Mouse (Mus musculus): Measurements from ENCODE around the gene Xpo4. TPM values are rescaled to one million over a fixed set of nuclear protein-coding genes. Genes with fewer than 3 reads are reported as not detected.
"Not testable (repeated sequence)": the region's sequence is repeated elsewhere in the genome, so short reads cannot be mapped to it uniquely, and the experiment has no call there.

Gene Xpo4
- 10 to 100 TPM; 13.1 to 13.3 TPM for total RNA-seq (2021)

- intact Hi-C loops (cut with DNase I) = no loop called here
- peak; percentile 87 to 91 for DNase-seq (ENCODE audit: low spot score in 2 of 2)
Observed at GRCm38 (mm10) chr14:57664822-57665627, at the start of gene Xpo4. Gene Xpo4, minus strand, starts transcription at chr14:57665430.

- DNase-seq (ENCODE audit: low spot score in 2 of 2) = no peak
- intact Hi-C loops (cut with DNase I) = no loop called here
Observed at GRCm38 (mm10) chr14:57712884-57713283, 47.7 kb upstream of the Xpo4 start.

DNA sequence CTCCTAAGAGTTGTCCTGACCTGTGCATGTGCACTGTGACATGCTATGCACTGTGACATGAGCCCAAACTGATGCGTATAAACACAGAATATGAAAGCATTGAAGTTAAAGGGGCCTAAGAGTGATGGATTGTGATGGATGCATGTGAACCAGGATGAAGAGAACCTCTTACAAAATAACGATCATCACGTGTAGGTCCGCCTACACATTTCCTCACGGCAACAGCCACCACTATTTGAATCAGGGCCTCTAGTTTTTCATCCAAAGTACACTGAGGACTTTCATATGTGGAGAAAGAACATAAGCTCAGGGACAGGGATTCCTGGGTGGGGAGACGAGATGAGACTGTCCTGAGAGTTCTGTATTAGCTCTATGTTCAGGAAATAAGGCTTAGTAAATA is 45.8 kb upstream of the Xpo4 start:
- DNase-seq (ENCODE audit: low spot score in 2 of 2) = no peak
- intact Hi-C loops (cut with DNase I) = no loop called here

GRCm38 (mm10) chr14:57709171-57709570 is 43.9 kb upstream of the Xpo4 start:
- intact Hi-C loops (cut with DNase I) = no loop called here

GRCm38 (mm10) chr14:57708580-57708979 is 43.4 kb upstream of the Xpo4 start:
- no peak for DNase-seq (ENCODE audit: low spot score in 2 of 2)
- intact Hi-C loops (cut with DNase I) = no loop called here

More at GRCm38 (mm10) chr14:57709171-57709570, 43.9 kb upstream of the Xpo4 start:
- DNase-seq (ENCODE audit: low spot score in 2 of 2) = no peak

DNA sequence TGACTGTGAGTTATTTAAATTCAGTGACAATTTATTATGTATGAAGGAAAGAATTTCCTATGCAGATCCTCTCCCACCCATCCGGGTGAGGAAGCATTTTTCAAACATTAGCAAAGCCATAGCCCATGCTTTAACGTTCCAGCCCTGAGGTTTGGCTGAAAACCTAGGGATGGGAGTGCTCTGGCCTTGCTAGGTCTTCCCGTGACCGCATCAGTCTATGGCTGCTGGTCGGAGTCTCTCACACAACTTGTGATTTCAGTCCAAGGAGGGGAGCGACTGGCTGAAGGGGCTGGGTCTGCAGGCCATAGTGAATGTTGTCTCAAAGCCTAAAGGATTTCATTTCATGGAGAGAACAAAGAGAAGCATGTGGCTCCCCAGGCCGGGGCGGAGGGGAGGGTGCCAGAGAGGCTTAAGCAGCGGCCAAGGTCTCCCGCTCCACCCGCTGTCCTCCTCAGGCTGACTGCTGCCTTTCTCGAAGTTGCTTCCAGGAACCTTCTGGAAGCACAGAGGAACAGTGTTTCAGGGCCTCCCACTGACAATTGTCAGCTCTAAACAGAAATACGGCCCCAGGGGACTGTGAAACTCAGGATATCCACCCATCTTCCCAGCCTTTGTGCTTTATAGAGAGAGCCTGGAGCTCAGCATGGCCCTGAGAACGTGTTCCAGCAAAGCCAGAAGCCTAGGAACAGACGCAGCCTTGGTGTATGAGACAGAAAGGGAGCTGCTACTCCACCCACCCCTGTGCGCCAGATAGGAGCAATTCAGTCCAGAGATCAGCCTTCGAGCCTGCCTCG is 42.1 kb upstream of the Xpo4 start:
- intact Hi-C loops (cut with DNase I) = no loop called here
- DNase-seq (ENCODE audit: low spot score in 2 of 2) = peak in 1 of 2 experiments; percentile 24

DNA sequence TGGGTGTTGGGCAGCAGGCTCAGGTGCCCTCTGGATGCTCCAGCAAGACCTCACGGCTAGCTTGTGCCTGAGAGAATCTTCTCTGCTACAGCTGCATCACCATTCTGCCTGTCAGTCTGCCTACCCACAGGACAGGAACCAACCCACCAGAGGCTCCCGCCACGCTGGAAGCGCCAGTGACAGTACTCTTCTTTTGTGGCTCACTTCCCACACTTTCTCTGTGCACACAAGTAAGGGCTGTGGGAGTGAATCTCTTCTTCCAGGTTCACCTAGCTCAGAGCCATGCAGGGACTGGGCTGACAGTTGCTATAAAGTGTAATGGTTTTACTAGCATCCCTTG is 41.5 kb upstream of the Xpo4 start:
- peak; percentile 45 to 85 for DNase-seq (ENCODE audit: low spot score in 2 of 2)
- intact Hi-C loops (cut with DNase I) = no loop called here

- DNase-seq (ENCODE audit: low spot score in 2 of 2) = no peak
- intact Hi-C loops (cut with DNase I) = no loop called here
Observed at GRCm38 (mm10) chr14:57705759-57706158, 40.5 kb upstream of the Xpo4 start.

DNA sequence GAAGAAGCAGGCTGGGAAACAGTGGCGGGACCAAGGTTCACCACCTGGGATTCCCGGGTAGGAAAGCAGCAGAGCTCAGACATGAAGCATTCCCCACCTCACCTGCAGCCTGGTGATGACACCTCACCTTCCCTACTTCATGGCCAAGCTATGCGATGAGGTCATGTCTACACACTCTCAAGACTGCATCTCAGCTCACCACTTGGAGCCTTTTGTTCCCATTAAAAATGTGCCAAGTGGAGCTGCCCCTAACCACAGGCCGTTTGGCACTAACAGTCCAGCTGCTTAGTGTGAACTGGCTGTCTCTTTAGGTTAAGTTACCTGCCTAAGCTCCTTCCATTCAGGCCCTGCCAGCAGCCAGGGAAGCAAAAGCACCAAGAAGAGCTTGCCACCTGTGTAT is 39.8 kb upstream of the Xpo4 start:
- intact Hi-C loops (cut with DNase I) = no loop called here
- no peak for DNase-seq (ENCODE audit: low spot score in 2 of 2)

DNA sequence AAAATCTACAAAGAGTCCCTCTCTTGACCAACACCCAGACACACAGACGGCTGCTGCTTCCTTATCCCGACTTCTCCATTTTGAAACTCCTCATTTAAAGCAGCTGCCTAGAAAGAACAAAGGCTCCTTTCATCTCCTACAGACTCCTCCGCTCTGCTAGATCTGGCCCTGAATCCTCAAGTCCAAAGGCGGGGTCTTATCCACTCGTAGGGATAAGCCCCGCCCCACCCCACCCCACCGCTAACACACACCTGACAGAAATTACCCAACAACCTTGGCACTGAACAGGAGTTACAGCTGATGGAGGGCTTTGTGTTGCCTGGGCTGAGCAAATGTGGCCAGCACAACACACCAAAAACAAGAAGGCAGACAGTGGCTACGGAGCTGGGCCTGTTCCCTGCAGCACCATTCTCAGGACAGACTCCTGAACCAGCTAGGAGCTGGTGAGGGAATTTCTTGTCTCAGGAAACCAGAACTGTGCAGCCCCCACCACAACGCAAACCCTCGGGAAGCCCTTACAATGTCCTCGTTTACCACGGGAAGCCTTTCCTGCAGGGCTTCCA is 36.8 kb upstream of the Xpo4 start:
- DNase-seq (ENCODE audit: low spot score in 2 of 2) = no peak
- intact Hi-C loops (cut with DNase I) = no loop called here

DNA sequence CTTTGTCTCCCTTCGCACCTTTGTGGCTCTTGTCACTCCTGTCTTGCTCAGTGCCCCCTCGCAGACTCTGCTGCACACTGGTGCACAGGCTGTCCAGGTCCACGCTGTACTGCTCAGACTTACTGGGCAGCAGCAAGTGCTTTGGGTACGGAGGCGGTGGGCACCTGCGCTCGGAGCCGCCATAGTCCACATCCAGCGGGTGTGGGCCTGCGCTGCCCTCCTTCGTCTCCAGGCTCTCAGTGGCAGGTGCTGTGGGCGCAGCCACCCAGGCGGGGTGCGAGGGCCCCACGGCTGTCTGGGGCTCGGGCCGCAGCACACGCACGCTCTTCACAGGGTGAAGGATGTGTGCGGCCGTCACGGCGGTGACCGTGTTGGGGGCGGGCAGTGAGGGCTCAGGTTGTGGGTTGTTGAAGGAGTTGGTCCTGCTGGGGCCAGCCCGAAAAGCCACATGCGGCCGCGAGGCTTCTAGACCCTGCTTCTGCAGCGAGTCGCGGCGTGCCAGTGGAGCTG is 34.3 kb upstream of the Xpo4 start:
- intact Hi-C loops (cut with DNase I) = no loop called here
- DNase-seq (ENCODE audit: low spot score in 2 of 2) = no peak

DNA sequence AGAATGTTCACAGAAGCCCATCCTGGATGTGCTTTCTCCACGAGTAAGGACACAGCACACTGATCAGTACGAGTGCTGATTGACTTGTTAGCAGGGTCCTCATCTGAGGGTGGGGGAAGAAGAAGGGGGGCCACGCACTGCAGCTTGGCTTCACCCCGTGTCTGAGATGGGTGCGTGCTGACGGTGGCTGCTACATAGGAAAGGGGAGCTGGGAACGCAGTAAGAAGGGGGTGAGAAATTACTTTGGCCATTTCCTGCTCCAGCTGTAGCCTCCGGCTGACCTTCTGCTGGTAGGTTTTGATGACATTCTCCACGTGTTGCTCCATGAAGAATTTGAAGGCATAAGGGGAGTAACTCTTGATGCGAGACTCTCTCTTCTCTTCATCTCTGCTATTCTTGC is 33.8 kb upstream of the Xpo4 start:
- no peak for DNase-seq (ENCODE audit: low spot score in 2 of 2)
- intact Hi-C loops (cut with DNase I) = no loop called here

- intact Hi-C loops (cut with DNase I) = no loop called here
- DNase-seq (ENCODE audit: low spot score in 2 of 2) = no peak
Observed at GRCm38 (mm10) chr14:57696066-57696465, 30.8 kb upstream of the Xpo4 start.

GRCm38 (mm10) chr14:57695550-57695949 is 30.3 kb upstream of the Xpo4 start:
- DNase-seq (ENCODE audit: low spot score in 2 of 2) = no peak
- intact Hi-C loops (cut with DNase I) = no loop called here

- no peak for DNase-seq (ENCODE audit: low spot score in 2 of 2)
- intact Hi-C loops (cut with DNase I) = no loop called here
Observed at GRCm38 (mm10) chr14:57694246-57694645, 29.0 kb upstream of the Xpo4 start.

DNA sequence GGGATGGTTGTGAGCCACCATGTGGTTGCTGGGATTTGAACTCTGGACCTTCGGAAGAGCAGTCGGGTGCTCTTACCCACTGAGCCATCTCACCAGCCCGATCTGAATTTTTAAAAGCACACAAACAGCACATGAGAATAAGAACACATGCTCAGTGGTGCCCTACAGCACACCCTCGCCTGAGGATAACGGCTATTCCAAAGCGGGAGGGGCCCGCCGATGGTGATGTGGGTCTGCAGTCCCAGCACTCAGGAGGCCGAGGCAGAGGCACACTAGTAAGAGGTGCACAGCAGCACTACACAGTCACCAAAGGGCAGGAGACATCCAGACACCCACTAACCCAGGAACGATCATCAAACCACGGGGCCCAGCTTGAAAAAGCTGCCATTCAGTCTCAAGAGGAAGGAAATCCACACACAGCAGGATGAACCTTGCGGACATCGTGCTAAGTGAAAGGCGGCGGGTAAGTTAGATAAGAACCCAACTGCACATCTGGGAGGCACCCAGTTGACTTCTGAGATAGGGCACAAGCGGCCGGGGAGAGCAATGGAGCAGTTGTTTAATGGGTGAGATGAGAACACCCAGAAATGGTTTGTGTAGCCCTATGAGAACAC is 27.4 kb upstream of the Xpo4 start:
- intact Hi-C loops (cut with DNase I) = no loop called here
- DNase-seq (ENCODE audit: low spot score in 2 of 2) = no peak

DNA sequence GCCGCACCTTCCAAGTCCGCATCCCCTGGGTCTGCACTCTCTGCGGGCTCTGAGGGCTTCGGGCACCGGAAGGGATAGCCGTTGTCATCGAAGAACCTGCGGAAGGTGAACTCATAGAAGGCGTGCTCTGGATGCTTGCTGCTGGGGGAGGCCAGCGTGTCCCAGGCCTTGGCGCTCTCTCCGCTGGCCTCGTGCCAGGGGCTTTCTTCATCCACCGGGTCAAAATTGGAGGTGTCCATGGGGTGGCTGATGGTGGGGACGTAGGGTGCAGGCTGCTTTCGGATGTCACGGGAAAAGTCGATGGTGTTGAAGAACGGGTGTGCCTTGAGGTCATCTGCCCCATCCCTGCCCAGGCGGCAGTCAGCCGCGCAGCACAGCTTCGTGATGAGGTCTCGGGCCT is 26.1 kb upstream of the Xpo4 start:
- intact Hi-C loops (cut with DNase I) = no loop called here
- DNase-seq (ENCODE audit: low spot score in 2 of 2) = no peak

GRCm38 (mm10) chr14:57690681-57691080 is 25.5 kb upstream of the Xpo4 start:
- DNase-seq (ENCODE audit: low spot score in 2 of 2) = no peak
- intact Hi-C loops (cut with DNase I) = no loop called here

DNA sequence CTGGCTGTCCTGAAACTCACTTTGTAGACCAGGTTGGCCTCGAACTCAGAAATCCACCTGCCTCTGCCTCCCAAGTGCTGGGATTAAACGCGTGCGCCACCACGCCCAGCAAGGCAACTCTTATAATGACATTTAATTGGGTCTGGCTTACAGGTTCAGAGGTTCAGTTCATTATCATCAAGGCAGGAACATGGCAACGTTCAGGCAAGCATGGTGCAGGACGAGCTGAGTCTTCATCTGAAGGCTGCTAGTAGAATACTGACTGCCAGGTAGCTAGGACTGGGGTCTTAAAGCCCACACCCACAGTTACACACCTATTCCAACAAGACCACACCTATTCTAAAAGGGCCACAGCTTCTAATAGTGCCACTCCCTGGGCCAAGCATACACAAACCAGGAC is 22.8 kb upstream of the Xpo4 start:
- intact Hi-C loops (cut with DNase I) = loop anchor here (5.0 kb wide), 1 partner anchor 59 kb away; the partner anchor contains the start of gene Gm49361
- not testable (repeated sequence) for DNase-seq (ENCODE audit: low spot score in 2 of 2)

DNA sequence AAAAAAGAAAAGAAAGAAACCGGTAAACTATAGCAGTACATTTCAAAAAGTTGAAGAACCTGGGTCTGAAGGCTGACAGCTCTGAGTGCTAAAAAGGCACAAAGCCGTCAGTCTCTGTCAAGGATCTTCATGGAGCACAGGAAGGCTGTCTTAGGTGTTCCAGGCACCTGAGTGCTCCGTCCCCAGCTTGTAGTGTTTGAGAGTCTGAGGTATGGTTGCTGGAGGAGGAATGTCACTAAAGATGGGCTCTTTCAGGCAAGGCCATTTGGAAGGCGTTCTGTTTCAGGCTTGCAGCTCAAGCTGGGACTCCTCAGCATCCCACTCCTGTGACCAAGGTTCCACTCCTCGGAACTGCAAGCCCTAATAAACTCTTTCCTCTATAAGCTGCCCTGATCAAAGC is 22.2 kb upstream of the Xpo4 start:
- DNase-seq (ENCODE audit: low spot score in 2 of 2) = no peak
- intact Hi-C loops (cut with DNase I) = loop anchor here (5.0 kb wide), 1 partner anchor 60 kb away; the partner anchor contains the start of gene Gm49361
